Mouse (Mus musculus) midbrain, embryonic 12.5 days (tissue): Measurements from ENCODE around the gene Prex1. TPM values are rescaled to one million over a fixed set of nuclear protein-coding genes. Genes with fewer than 3 reads are reported as not detected.

ENCODE experiments used
- ATAC-seq: fragments of 200-750 bp; cut with Nextera tagmentation; 2 replicates; pipeline ENCODE4 v1.8.0; 2017; ENCODE audit warnings: low read depth, moderate TSS enrichment, moderate library complexity; ENCODE audit not compliant: low FRiP score
- H3K27ac ChIP-seq: fragments of 300-500 bp; sonication (generic); replicated peaks from 2 replicates; pipeline ENCODE4 v1.5.1; 2016; ENCODE audit warnings: mild to moderate bottlenecking
- H3K27me3 ChIP-seq: fragments of 300-500 bp; sonication (generic); 2 replicates; pipeline ENCODE4 v1.6.1; 2016; ENCODE audit warnings: mild to moderate bottlenecking
- H3K36me3 ChIP-seq: fragments of 300-500 bp; sonication (generic); 2 replicates; pipeline ENCODE4 v1.6.1; 2016
- H3K4me1 ChIP-seq: fragments of 300-500 bp; sonication (generic); 2 replicates; pipeline ENCODE4 v1.6.1; 2016
- H3K4me2 ChIP-seq: fragments of 300-500 bp; sonication (generic); replicated peaks from 2 replicates; pipeline ENCODE4 v1.6.1; 2016; ENCODE audit warnings: mild to moderate bottlenecking, moderate library complexity
- H3K4me3 ChIP-seq: fragments of 300-500 bp; sonication (generic); 2 replicates; pipeline ENCODE4 v1.5.1; 2016; ENCODE audit warnings: mild to moderate bottlenecking
- H3K9ac ChIP-seq: fragments of 300-500 bp; sonication (generic); replicated peaks from 2 replicates; pipeline ENCODE4 v1.6.1; 2016; ENCODE audit warnings: mild to moderate bottlenecking, moderate library complexity
- H3K9me3 ChIP-seq: fragments of 300-500 bp; sonication (generic); 2 replicates; pipeline ENCODE4 v1.6.1; 2016; ENCODE audit warnings: mild to moderate bottlenecking
- WGBS: fragments of 180-500 bp; shearing (Covaris S2); methylation state at CpG from one replicate; pipeline ENCODE4 v1.1.7; 2016; 5-methylcytosine and 5-hydroxymethylcytosine counted together
- polyA plus RNA-seq: library from polyadenylated mRNA; unstranded; fragments of >200 nt; fragmentation: Nextera tagmentation; extraction: Ambion mirVana; gene quantifications from 2 replicates; pipeline ENCODE4 v1.2.1, GENCODE M21; 2016

Prex1 gene
- polyA plus RNA-seq, 1 experiment from 2014 or later, result 26.2 TPM

DNA sequence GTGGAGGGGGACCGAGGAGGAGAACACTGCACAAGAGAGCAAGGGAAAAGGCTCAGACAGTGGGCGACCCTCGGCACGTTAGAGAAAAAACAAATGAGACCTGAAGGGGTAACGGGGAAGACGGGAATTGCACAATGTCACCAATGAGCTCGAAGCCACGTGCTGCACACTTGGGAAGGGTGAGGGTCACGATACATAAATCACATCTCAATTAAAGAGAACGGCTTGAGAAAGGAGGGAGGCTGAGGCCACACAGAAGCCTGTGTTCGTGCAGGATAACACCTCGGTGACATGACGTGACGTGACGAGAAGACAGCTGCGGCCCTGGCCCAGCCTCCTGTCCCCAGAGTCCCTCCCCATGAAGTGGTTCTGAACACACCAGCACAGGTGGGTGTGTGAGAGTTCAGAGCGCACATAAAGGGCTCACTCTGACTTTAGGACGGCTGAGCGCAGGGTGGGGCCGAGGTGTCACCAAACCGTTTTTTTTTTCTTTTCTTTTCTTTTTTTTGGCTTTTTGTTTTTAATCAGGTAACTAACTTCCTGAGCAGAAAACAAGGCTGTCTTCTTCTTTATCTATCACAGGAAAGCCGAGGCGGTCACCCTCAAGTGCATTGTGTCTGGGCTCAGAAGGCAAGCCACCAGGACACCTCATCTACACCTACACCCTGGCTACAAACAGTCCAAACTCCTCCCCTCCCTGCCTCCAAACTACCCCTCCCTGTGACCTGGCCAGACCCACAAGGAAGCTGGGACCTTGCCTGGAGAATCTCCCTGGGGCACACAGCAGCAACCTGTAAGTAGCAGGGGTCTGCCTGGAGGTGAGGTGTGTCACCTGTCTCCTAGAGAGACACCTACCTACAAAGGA is 12.2 kb downstream of the Prex1 start:
- no peak for ATAC-seq
- H3K9me3 ChIP-seq, result no peaks in the 10 kb centered on the region
- no peak overlapping the region for H3K27ac ChIP-seq
- no peak overlapping the region for H3K4me2 ChIP-seq
- 73% methylated on average over 23 of the region's 23 CpGs for WGBS
- H3K36me3 ChIP-seq, result peaks cover 22% of the 10 kb centered on the region
- H3K27me3 ChIP-seq, result no peaks in the 10 kb centered on the region
- peaks cover 12% of the 10 kb centered on the region; the same call in 1 of the 2 replicates for H3K4me1 ChIP-seq
- H3K9ac ChIP-seq, result no peak overlapping the region
- H3K4me3 ChIP-seq, result no peak overlapping the region

DNA sequence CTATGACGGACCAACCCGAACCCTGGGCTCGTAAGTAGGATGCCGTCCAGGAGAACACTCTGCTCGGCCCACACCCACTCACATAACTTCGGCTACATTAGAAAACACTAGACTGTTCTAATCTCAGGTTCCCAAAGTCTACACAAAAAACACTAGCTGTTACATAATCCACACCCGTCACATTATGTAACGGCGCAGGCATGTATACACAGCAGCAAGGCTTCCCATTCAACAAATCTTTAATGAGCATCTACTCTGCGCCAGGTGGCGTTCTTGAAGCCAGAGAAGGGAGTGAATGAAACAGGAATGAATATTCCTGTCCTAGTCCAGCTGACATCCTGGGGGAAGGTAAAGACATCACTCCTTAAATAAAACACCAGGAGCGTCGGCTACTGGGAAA is 12.9 kb downstream of the Prex1 start:
- WGBS, result 91% methylated on average over 13 of the region's 13 CpGs
- peaks cover 12% of the 10 kb centered on the region; the same call in 1 of the 2 replicates for H3K4me1 ChIP-seq
- peaks cover 22% of the 10 kb centered on the region for H3K36me3 ChIP-seq
- H3K27ac ChIP-seq, result no peak overlapping the region
- ATAC-seq, result no peak
- no peaks in the 10 kb centered on the region for H3K9me3 ChIP-seq
- no peaks in the 10 kb centered on the region for H3K27me3 ChIP-seq
- H3K4me3 ChIP-seq, result no peak overlapping the region
- no peak overlapping the region for H3K4me2 ChIP-seq
- no peak overlapping the region for H3K9ac ChIP-seq

DNA sequence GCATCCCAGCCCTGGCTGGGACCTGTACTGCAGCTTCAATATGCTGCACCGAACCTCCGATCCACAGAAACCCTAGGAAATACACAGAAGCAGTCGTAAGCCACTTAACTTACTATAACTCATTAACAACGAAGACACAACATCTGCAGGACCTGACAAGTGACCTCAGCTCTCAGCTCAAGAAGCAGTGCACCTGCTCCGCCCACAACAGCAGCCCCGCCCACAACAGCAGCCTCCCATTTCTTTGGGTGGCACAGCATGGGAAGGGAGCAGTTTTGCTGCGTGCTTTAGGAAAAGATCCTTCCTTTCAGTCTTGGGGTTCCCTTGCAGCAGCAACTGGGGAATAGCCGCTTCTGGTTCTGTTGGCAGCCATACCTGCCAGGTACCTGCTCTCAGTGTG is 13.5 kb downstream of the Prex1 start:
- 65% methylated on average over 8 of the region's 8 CpGs for WGBS
- no peak overlapping the region for H3K9ac ChIP-seq
- H3K36me3 ChIP-seq, result peaks cover 16% of the 10 kb centered on the region
- no peaks in the 10 kb centered on the region for H3K9me3 ChIP-seq
- no peak overlapping the region for H3K4me3 ChIP-seq
- H3K4me1 ChIP-seq, result peaks cover 12% of the 10 kb centered on the region; the same call in 1 of the 2 replicates
- H3K27ac ChIP-seq, result no peak overlapping the region
- H3K4me2 ChIP-seq, result no peak overlapping the region
- no peak for ATAC-seq
- H3K27me3 ChIP-seq, result no peaks in the 10 kb centered on the region

DNA sequence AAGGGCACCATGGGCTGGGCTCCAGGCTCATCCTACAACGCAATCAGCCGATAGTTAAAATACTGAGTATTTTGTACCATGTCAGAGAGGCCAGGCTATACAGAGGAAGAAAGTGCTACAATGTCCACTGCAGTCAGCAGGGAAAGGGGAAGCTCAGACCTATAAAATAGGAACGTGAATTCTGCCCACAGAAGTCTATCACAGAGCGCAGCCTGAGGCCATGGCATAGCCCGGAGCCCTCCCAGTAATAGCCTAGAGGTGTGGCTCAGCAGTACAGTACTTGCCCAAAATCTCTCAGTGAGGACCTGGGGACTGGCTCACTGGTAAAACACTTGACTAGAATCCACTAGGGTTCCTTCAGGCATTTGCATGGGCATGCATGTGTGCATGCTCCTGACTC is 14.1 kb downstream of the Prex1 start:
- whole genome bisulfite sequencing, result 90% methylated on average over 5 of the region's 5 CpGs
- Histone ChIP-seq H3K27ac (no peak overlapping the region), H3K36me3 (peaks cover 13% of the 10 kb centered on the region; the same call in 1 of the 2 replicates), H3K4me3 (no peak overlapping the region), H3K27me3 (no peaks in the 10 kb centered on the region), H3K9ac (no peak overlapping the region), H3K4me2 (no peak overlapping the region), H3K4me1 (peaks cover 12% of the 10 kb centered on the region; the same call in 1 of the 2 replicates), H3K9me3 (no peaks in the 10 kb centered on the region)
- no peak for ATAC-seq

DNA sequence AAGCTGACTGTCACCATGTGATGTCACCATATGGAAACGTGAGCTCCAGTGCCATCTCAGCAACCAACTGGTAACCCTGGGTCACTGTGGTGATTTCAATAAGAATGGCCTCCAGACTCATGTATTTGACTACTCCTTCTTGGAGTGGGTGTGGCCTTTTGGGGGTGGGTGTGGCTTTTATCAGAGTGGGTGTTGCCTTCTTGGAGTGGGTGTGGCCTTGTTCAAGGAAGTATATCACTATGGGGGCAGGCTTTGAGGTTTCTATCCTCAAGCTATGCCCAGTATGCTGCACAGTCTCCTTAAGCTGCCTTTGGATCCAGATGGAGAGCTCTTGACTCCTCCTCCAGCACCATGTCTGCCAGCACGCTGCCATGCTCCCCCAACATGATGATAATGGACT is 19.0 kb downstream of the Prex1 start:
- ATAC-seq, result no peak
- Histone ChIP-seq H3K27ac (no peak overlapping the region), H3K36me3 (0 out of 2 replicates have a peak, but pooled peaks cover 3% of the 10 kb centered on the region), H3K27me3 (no peaks in the 10 kb centered on the region), H3K4me3 (no peak overlapping the region), H3K4me1 (peaks cover 11% of the 10 kb centered on the region), H3K9ac (no peak overlapping the region), H3K9me3 (no peaks in the 10 kb centered on the region), H3K4me2 (no peak overlapping the region)
- 88% methylated on average over 2 of the region's 2 CpGs for WGBS

DNA sequence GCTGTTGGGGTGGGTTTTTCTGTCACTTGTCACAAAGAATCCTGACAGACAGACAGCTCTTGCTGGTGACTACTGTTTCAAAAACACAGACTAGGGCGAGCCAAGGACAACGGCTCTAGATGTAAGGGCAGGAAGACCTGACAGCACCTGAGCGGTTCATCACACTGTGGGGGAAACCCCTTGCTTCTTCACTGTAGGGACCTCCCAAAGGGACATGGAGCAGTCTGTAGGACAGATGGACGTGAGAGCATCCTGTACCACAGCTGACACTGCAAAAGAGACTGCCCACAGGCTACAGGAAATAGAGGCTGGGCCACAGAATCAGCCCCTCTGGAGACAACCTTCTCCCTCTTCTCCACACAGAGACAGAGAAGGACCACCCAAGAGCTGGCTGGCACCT is 20.2 kb downstream of the Prex1 start:
- WGBS, result 84% methylated on average over 4 of the region's 4 CpGs
- Histone ChIP-seq H3K9ac (no peak overlapping the region), H3K27ac (no peak overlapping the region), H3K27me3 (no peaks in the 10 kb centered on the region), H3K4me1 (peaks cover 11% of the 10 kb centered on the region), H3K4me2 (no peak overlapping the region), H3K4me3 (no peak overlapping the region), H3K9me3 (no peaks in the 10 kb centered on the region), H3K36me3 (0 out of 2 replicates have a peak, but pooled peaks cover 3% of the 10 kb centered on the region)
- no peak for ATAC-seq

DNA sequence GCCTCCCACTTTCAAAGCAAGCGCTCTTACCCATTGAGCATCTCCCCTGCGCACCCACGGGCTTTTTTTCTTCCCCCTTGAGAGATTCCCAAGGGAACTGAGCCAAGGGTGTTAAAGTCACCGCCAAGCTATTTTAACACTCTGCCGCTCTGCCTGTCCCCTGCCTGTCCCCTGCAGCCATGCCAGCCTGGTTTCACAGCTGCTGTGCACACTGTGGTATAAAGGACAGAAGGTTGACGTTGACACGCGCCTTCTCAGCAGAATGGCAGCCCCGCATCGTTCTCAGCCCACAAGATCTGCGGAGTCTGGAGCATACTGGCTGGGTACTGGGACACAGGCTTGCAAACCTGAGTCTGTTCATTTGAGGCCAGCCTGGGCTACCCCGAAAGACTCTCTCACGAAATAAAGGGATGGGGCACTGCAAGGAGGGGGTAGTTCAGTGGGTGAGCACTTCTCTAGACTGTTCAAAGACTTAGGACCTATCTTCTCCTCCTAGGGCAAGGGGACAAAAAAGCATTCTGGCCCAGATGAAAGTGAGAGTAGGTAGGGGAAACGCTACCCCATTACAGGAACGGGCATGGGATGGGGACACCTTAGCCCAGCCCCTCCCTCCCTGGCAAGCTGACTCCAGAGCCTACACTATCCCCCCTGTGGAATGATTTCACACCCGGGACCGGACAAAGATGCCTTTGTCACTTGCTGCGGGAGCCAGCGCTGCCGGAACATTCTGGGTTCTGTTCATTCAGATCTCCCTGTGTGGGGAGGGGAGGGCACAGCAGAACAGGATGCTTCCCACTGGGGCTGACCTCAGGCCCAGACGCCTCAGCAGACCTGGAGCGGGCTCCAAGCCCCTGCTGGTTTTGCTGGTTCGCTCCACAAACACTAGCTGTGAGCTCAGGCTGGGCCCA is 21.8 kb downstream of the Prex1 start:
- no peak overlapping the region for H3K9ac ChIP-seq
- ATAC-seq, result 0 out of 2 replicates have a peak, but pooled peaks have one; percentile 9
- H3K4me1 ChIP-seq, result peaks cover 20% of the 10 kb centered on the region
- 0 out of 2 replicates have a peak, but pooled peaks cover 3% of the 10 kb centered on the region for H3K36me3 ChIP-seq
- no peaks in the 10 kb centered on the region for H3K9me3 ChIP-seq
- no peaks in the 10 kb centered on the region for H3K27me3 ChIP-seq
- no peak overlapping the region; the same call in 1 of the 2 replicates for H3K27ac ChIP-seq
- H3K4me3 ChIP-seq, result no peak overlapping the region
- no peak overlapping the region for H3K4me2 ChIP-seq
- 63% methylated on average over 23 of the region's 23 CpGs for WGBS

DNA sequence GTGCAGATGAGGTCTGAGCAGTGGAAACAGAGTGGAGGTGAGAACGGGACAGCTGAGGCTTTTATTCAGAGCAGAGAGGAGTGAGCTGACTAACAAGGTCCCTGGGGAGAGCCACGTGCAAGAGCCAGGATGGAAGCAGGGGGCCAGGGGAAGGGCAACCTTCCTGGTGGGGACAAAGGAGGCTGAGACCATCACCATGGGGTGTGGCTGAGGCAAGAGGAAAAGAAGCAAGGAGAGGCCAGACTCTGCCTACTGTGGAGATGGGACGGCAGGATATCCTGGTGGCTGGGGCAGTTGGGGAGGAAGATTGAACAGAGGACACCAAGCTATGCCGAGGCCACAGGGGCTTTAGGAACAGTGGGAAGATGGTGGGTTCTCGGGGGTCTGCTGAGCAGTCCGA is 26.7 kb downstream of the Prex1 start:
- ATAC-seq, result no peak
- Histone ChIP-seq H3K36me3 (no peaks in the 10 kb centered on the region), H3K27ac (peak overlapping the region; percentile 30; the same call in 1 of the 2 replicates), H3K4me1 (peaks cover 38% of the 10 kb centered on the region), H3K9ac (no peak overlapping the region), H3K9me3 (no peaks in the 10 kb centered on the region), H3K27me3 (no peaks in the 10 kb centered on the region), H3K4me3 (no peak overlapping the region), H3K4me2 (no peak overlapping the region)
- WGBS, result 38% methylated on average over 6 of the region's 6 CpGs

DNA sequence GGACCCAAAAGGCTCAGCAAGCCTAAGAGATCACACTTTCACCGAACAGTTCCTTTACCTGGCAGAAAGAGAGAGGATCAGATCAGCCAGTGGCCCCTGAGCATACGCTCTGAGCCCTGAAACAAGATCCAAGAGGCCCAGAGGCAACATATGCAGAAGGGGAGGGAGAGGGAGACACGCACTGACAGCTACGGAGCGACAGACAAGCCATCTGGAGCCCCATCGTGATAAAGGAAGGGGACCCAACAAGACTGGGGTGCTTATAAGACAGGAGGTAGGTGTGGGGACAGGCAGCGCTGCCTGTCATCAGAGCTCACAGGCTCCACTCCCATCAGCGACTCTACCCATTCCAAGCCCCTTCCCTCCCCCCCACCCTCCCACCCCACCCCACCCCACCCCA is 27.8 kb downstream of the Prex1 start:
- Histone ChIP-seq H3K27ac (no peak overlapping the region), H3K27me3 (no peaks in the 10 kb centered on the region), H3K4me2 (no peak overlapping the region), H3K4me3 (no peak overlapping the region), H3K4me1 (peaks cover 36% of the 10 kb centered on the region), H3K9ac (no peak overlapping the region), H3K9me3 (no peaks in the 10 kb centered on the region), H3K36me3 (no peaks in the 10 kb centered on the region)
- WGBS, result 77% methylated on average over 8 of the region's 8 CpGs
- no peak for ATAC-seq

DNA sequence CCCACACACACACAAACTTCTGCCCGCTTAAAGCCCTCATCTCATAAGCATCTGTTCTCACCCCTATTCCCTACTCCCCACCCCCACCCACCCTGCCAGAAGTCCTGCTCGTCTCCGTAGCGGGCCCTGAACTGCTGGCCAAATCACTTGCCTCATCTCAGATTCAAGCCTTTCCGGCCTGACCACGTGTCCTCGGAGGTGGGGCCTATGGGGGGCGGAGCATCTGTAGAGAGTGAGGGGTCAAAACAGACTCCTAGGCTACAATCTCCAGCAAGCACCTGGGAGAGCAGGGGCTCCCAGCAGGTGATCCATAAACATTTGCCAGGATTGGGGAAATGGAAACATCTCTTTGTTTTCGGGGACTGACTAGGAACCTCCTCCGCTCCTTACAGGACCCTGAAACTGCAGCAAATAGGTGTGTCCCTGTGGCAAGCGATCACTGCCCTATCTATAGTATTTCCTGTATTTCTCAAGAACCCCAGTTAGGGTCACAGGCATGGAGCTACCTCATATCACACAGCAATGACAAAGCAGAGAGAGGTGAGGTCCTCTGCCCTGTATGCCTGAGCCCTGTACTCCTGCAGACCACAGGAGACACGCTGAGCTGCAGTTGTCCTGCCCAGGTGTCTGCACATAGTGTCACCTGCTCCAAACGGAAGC is 29.6 kb downstream of the Prex1 start:
- H3K27me3 ChIP-seq, result no peaks in the 10 kb centered on the region
- no peak overlapping the region for H3K4me3 ChIP-seq
- H3K27ac ChIP-seq, result 0 out of 2 replicates have a peak overlapping the region, but pooled peaks have one; percentile 54
- peaks cover 52% of the 10 kb centered on the region for H3K4me1 ChIP-seq
- no peaks in the 10 kb centered on the region for H3K36me3 ChIP-seq
- ATAC-seq, result no peak
- H3K9ac ChIP-seq, result no peak overlapping the region
- H3K4me2 ChIP-seq, result 0 out of 2 replicates have a peak overlapping the region, but pooled peaks have one; percentile 0
- no peaks in the 10 kb centered on the region for H3K9me3 ChIP-seq
- 14% methylated on average over 13 of the region's 13 CpGs for WGBS

DNA sequence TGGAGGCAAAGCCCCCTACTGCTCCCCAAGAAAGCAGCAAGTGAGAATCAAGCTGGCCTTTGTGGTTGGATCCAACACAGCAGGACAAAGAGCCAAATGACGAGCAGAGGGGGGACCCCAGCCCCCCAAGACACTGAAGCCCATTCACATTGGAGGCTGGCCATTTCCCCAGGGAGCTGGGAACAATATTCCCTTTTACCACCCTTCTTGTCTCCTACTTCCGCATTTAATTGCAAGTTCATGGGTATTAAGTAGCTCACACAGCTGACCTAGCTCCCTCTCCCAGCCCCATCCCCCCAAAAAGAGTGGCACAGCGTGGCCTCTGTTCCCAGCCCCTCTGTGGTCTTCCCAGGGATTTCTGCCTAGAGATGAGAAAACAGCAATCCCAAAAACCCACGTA is 30.8 kb downstream of the Prex1 start:
- no peaks in the 10 kb centered on the region for H3K9me3 ChIP-seq
- peaks cover 64% of the 10 kb centered on the region for H3K4me1 ChIP-seq
- peak overlapping the region; percentile 18 for H3K4me2 ChIP-seq
- ATAC-seq, result peak; percentile 27; the same call in 1 of the 2 replicates
- no peaks in the 10 kb centered on the region for H3K27me3 ChIP-seq
- H3K36me3 ChIP-seq, result no peaks in the 10 kb centered on the region
- no peak overlapping the region for H3K4me3 ChIP-seq
- 17% methylated on average over 4 of the region's 4 CpGs for WGBS
- H3K27ac ChIP-seq, result peak overlapping the region; percentile 54
- 0 out of 2 replicates have a peak overlapping the region, but pooled peaks have one; percentile 17 for H3K9ac ChIP-seq
